Mouse (Mus musculus): ENCODE measurements around the gene Klf15.
A peak's percentile ranks its signal among the peaks of the same experiment; 100 is the strongest.

DNA sequence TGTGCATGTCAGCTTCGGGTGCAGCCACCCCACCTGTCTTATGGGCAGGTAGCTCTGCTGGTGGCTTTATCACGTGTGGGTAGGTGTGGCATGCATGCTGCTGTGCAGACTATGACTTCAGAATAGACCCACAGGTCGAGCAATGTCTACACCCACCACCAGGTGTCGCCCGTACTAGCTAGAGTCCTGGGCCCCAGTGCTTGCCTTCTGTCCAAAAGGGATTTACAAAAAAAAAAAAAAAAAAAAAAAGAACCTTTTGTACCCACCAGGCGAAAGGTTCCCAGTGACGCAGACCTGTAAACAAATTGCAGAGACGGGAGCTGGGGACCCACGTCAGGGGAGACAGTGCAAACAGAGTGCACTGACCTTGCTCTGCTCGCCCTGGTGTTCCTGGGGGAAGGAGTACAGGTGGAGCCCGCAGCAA, 27.2 kb upstream of the Klf15 start:
- peak; percentile 78 for TF ChIP-seq CTCF (IDR thresholded peaks at IDR 0.05; ENCODE audit: low read depth)
- TF ChIP-seq EP300 (IDR thresholded peaks at IDR 0.05; ENCODE audit: low read depth): 0 out of 2 replicates have a peak, but pooled peaks have one; percentile 19

Data from liver, embryonic 14.5 days (tissue).